Mouse (Mus musculus): ENCODE measurements around the gene Slc35e3.

GRCm38 (mm10) chr10:117727518-117728110 is 18.6 kb downstream of the Slc35e3 start:
- TF ChIP-seq CTCF (IDR thresholded peaks at IDR 0.05; ENCODE audit: borderline replicate concordance, extremely low read depth, insufficient read depth, insufficient read length) (no peak), POLR2A (IDR thresholded peaks at IDR 0.05; ENCODE audit: borderline replicate concordance, extremely low read depth, insufficient read depth, insufficient read length, poor library complexity, severe bottlenecking) (no peak)

All from brain, embryonic 14.5 days (tissue).